Mouse (Mus musculus): ENCODE data around the gene C530008M17Rik. TPM values are rescaled to one million over a fixed set of nuclear protein-coding genes. Genes with fewer than 3 reads are reported as not detected.

Gene C530008M17Rik
- polyA plus RNA-seq, 1 experiment, result 88.0 TPM

DNA sequence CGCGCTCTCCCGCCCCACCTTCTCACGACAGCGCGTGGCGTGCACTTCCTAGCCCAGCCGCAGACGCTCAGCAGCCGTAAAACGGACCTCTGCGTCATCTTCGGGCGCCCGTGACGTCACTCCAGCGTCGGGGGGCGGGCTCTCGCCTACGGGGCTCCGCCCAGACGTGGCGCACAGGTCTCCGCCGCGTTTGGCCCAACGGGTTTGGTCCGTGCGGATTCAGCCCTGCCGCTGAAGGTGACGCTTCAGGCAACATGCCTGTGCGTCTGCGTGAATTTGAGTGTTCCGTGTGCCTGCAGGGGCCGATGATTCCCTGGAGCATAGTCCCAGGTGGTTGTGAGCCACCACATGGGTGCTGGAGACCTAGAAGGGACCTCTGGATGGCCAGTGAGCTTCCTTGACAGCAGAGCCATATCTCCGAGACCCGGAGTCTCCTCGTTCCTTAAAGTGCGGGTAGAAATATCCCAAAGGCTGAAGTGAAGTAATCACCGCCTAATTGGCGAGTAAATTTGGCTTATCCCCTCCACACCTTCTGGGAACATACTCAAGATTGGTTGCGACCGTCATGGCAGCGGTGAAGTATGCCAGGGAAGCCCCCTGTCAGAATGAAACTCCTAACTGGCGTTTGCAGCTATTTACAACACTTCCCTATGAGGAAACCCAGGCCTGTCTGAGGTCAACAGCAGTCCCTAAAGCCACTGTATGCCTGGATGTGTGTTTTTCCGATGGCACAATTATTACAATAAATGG is 249.3 kb downstream of the C530008M17Rik start, which contains the start of gene Aasdh:
Gene Aasdh (minus strand): TSS at position 110 of the 750 bp plus-strand sequence.
- no peak for TF ChIP-seq GATA1 (IDR thresholded peaks at IDR 0.05; ENCODE audit: low read length)

- TF ChIP-seq GATA1 (IDR thresholded peaks at IDR 0.05; ENCODE audit: low read length), result no peak
These were observed 249.8 kb downstream of the C530008M17Rik start for GRCm38 (mm10) chr5:76906155-76906499.

- TF ChIP-seq GATA1 (IDR thresholded peaks at IDR 0.05; ENCODE audit: low read length), result no peak
These were observed 254.5 kb downstream of the C530008M17Rik start for GRCm38 (mm10) chr5:76910807-76911206.

- TF ChIP-seq GATA1 (IDR thresholded peaks at IDR 0.05; ENCODE audit: low read length), result no peak
These were observed 266.5 kb downstream of the C530008M17Rik start for GRCm38 (mm10) chr5:76922833-76923232.

Other genes starting within 250 kb of the C530008M17Rik start
- gene Gm7271, start 172.5 kb upstream of the C530008M17Rik start, polyA plus RNA-seq (2012), result not detected in 2 replicates
- 1.4 and 2.3 TPM in 2 replicates for gene Exoc1, start 127.2 kb upstream of the C530008M17Rik start, polyA plus RNA-seq (2012)
- 3.0 and 3.7 TPM in 2 replicates for gene Cep135, start 67.8 kb upstream of the C530008M17Rik start, polyA plus RNA-seq (2012)
- 3.2 and 3.8 TPM in 2 replicates for gene Aasdh, start 249.0 kb downstream of the C530008M17Rik start, polyA plus RNA-seq (2012)

Measured in G1E-ER4 (cell line).